Mouse (Mus musculus) limb, embryonic 11.5 days (tissue): ENCODE measurements at regions not wholly inside any gene's neighbourhood (a gene's known extent, or its start where the extent isn't known, plus 50 kb on each side); places are given as distances from the start of the nearest gene placed in this dataset.
A peak's percentile ranks its signal among the peaks of the same experiment; 100 is the strongest.

Experiments
- ATAC-seq: fragments of 200-750 bp; cut with Nextera tagmentation; 2 replicates; pipeline ENCODE4 v1.8.0; 2017; ENCODE audit warnings: low read depth; ENCODE audit not compliant: insufficient number of reproducible peaks, low FRiP score, low TSS enrichment
- DNase-seq: peaks from one replicate; pipeline ENCODE4 v3.0.0-alpha.2; 2015; ENCODE audit warnings: low spot score
- H3K27ac ChIP-seq: fragments of 300-500 bp; sonication (generic); replicated peaks from 2 replicates; pipeline ENCODE4 v1.5.1; 2014; ENCODE audit warnings: low read depth, mild to moderate bottlenecking, low read length
- H3K27me3 ChIP-seq: fragments of 300-500 bp; sonication (generic); 2 replicates; pipeline ENCODE4 v1.6.1; 2014; ENCODE audit warnings: mild to moderate bottlenecking, low read length, mixed read lengths; ENCODE audit not compliant: control insufficient read depth, insufficient read depth
- H3K36me3 ChIP-seq: fragments of 300-500 bp; sonication (generic); 2 replicates; pipeline ENCODE4 v1.6.1; 2014; ENCODE audit warnings: mild to moderate bottlenecking, low read length, moderate library complexity, mixed read lengths; ENCODE audit not compliant: control insufficient read depth, insufficient read depth
- H3K4me1 ChIP-seq: fragments of 300-500 bp; sonication (generic); 2 replicates; pipeline ENCODE4 v1.6.1; 2014; ENCODE audit warnings: low read length, mixed read lengths; ENCODE audit not compliant: control insufficient read depth, insufficient read depth
- H3K4me2 ChIP-seq: fragments of 300-500 bp; sonication (generic); 2 replicates; pipeline ENCODE4 v1.6.1; 2014; ENCODE audit warnings: low read depth, mild to moderate bottlenecking, moderate library complexity; ENCODE audit not compliant: severe bottlenecking
- H3K4me3 ChIP-seq: fragments of 300-500 bp; sonication (generic); 2 replicates; pipeline ENCODE4 v1.5.1; 2014; ENCODE audit warnings: low read depth, low read length
- H3K9ac ChIP-seq: fragments of 300-500 bp; sonication (generic); 2 replicates; pipeline ENCODE4 v1.6.1; 2014; ENCODE audit warnings: mild to moderate bottlenecking, low read length
- H3K9me3 ChIP-seq: fragments of 300-500 bp; sonication (generic); 2 replicates; pipeline ENCODE4 v1.6.1; 2016; ENCODE audit warnings: low read length; ENCODE audit not compliant: control insufficient read depth
- WGBS: fragments of 180-500 bp; shearing (Covaris S2); extraction: QIAGEN DNeasy Blood & Tissue Kit; methylation state at CpG from one replicate; pipeline ENCODE4 v1.1.7; 2014; 5-methylcytosine and 5-hydroxymethylcytosine counted together

DNA sequence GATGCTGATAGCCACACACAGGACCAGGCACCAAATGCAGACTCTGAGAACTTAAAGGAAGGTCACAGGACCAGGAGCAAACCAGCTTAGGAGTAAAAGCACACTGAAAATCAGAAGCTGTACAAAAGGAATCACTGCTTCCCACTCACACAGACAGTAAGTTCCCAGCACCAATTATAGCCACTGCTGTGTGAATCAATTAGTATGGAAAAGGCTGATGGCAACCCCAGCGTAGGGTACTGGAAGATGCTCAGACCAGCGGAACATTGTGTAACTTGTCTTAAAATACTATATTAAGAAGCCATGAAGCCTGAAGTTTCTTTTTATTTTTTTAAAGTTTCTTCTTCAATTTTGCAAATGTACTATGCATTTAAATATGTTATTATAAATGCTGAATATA is 115.8 kb downstream of the Lnpk start:
- no peak overlapping the region for H3K4me3 ChIP-seq
- H3K9me3 ChIP-seq, result no peaks in the 10 kb centered on the region
- H3K4me2 ChIP-seq, result no peak overlapping the region
- no peaks in the 10 kb centered on the region for H3K27me3 ChIP-seq
- H3K36me3 ChIP-seq, result no peaks in the 10 kb centered on the region
- peaks cover 7% of the 10 kb centered on the region; the same call in 1 of the 2 replicates for H3K4me1 ChIP-seq
- ATAC-seq (no peak), DNase-seq (no peak)
- WGBS, result 93% methylated on average over 2 of the region's 2 CpGs
- H3K9ac ChIP-seq, result no peak overlapping the region
- no peak overlapping the region for H3K27ac ChIP-seq

- Histone ChIP-seq H3K9ac (no peak overlapping the region), H3K27me3 (no peaks in the 10 kb centered on the region), H3K27ac (no peak overlapping the region), H3K4me2 (peak overlapping the region; percentile 24; the same call in 1 of the 2 replicates), H3K9me3 (no peaks in the 10 kb centered on the region), H3K36me3 (no peaks in the 10 kb centered on the region), H3K4me1 (peaks cover 7% of the 10 kb centered on the region; the same call in 1 of the 2 replicates), H3K4me3 (no peak overlapping the region)
- no peak for ATAC-seq
- WGBS, result 18% methylated on average over 11 of the region's 11 CpGs
- peak; percentile 63 for DNase-seq
Observed at GRCm38 (mm10) chr2:74461211-74461844, 117.9 kb downstream of the Lnpk start.

DNA sequence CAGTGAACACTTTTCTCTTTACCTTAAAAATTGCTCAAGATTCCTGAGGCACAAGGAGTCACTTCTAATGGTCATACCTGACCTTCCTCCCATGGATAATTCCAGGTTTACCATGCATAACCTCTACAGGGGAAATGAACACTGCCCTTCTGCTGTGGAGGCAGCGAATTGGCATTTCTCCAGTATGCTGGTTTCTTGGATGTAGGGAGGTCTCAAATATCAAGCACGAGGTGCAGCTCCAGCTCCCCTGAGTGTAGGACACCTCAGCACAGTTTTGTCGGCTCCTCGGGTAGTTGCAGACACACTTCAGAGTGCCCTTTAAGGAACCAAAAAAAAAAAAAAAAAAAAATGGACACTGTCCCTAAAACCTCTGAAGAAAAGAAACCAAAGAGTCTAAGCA is 124.8 kb downstream of the Lnpk start:
- no peak overlapping the region for H3K4me3 ChIP-seq
- no peaks in the 10 kb centered on the region for H3K27me3 ChIP-seq
- no peak overlapping the region for H3K9ac ChIP-seq
- no peak overlapping the region for H3K4me2 ChIP-seq
- no peak overlapping the region for H3K27ac ChIP-seq
- no peaks in the 10 kb centered on the region for H3K36me3 ChIP-seq
- H3K9me3 ChIP-seq, result no peaks in the 10 kb centered on the region
- H3K4me1 ChIP-seq, result peaks cover 8% of the 10 kb centered on the region
- WGBS, result 57% methylated on average over 4 of the region's 4 CpGs
- DNase-seq (no peak), ATAC-seq (no peak)

GRCm38 (mm10) chr2:74452679-74453078 is 126.6 kb downstream of the Lnpk start:
- Histone ChIP-seq H3K27me3 (no peaks in the 10 kb centered on the region), H3K27ac (no peak overlapping the region), H3K9me3 (no peaks in the 10 kb centered on the region), H3K36me3 (no peaks in the 10 kb centered on the region), H3K4me2 (no peak overlapping the region), H3K4me1 (peaks cover 11% of the 10 kb centered on the region), H3K9ac (no peak overlapping the region), H3K4me3 (no peak overlapping the region)
- ATAC-seq (no peak), DNase-seq (no peak)
- 86% methylated on average over 1 of the region's 1 CpGs for WGBS

DNA sequence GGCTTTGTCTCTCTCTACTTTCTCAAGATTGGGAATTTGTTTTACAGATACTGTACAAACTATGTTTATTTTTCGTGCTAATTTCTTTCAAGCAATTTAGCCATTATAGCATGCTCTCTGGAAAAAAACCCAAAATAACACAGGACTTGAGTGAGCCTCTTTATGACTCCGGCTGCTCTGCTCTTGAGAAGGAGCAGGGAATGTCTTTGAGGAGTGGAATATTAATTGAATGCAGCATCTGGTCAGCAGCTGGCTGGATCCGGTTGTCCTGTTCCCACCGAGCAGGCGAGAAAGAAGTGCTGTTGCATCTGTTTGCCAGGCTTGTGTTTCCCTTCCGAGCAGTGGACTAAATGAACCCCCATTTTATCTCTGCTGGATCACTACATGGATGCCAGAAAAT is 127.7 kb downstream of the Lnpk start:
- peak; percentile 80 for DNase-seq
- peak overlapping the region; percentile 32; the same call in 1 of the 2 replicates for H3K4me2 ChIP-seq
- no peak overlapping the region for H3K4me3 ChIP-seq
- no peaks in the 10 kb centered on the region for H3K27me3 ChIP-seq
- H3K9ac ChIP-seq, result no peak overlapping the region
- H3K27ac ChIP-seq, result peak overlapping the region; percentile 50; the same call in 1 of the 2 replicates
- ATAC-seq, result 0 out of 2 replicates have a peak, but pooled peaks have one; percentile 51
- H3K4me1 ChIP-seq, result peaks cover 11% of the 10 kb centered on the region
- no peaks in the 10 kb centered on the region for H3K9me3 ChIP-seq
- 11% methylated on average over 6 of the region's 6 CpGs for WGBS
- H3K36me3 ChIP-seq, result no peaks in the 10 kb centered on the region

GRCm38 (mm10) chr2:74451038-74451437 is 128.2 kb downstream of the Lnpk start:
- H3K27ac ChIP-seq, result peak overlapping the region; percentile 50; the same call in 1 of the 2 replicates
- no peak for ATAC-seq
- 20% methylated on average over 4 of the region's 4 CpGs for WGBS

DNA sequence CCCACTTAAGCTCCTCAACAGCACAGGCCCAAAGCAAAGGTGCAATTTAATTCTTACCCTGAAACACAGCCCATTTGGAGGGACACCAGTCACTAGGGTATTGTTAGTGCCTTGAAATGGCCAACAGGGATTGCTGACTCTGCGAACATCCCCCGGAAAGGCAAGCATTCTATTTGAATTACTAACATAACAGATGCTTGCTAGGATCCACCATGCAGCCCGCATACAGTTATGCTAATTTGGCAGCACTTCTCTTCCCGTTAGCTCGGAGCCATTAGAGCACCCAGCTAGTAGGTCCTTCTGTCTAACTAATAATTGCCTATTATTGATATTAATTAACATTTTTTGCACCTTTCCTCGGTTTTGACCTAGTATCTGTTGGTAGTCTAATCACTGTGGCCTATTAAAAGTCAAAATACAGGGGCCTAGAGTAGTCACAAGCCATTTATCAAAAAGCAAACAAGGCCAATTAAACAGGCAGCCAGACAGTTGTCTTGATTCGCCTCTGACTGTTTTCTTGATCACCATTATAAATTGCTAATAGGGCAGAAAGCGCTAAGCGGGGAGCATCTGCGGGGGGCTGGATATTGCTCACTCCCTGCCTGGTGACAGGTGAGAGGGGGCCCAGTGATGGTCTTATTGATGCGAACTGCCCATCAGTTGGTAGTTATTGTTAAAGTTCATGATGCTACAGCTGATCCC is 129.0 kb downstream of the Lnpk start:
- no peak for ATAC-seq
- Histone ChIP-seq H3K9me3 (no peaks in the 10 kb centered on the region), H3K36me3 (no peaks in the 10 kb centered on the region), H3K4me2 (no peak overlapping the region), H3K27me3 (no peaks in the 10 kb centered on the region), H3K4me3 (no peak overlapping the region), H3K27ac (no peak overlapping the region), H3K4me1 (peaks cover 11% of the 10 kb centered on the region), H3K9ac (no peak overlapping the region)
- 47% methylated on average over 11 of the region's 11 CpGs for WGBS
- no peak for DNase-seq

More at GRCm38 (mm10) chr2:74451038-74451437, 128.2 kb downstream of the Lnpk start:
- DNase-seq, result no peak
- H3K9me3 ChIP-seq, result no peaks in the 10 kb centered on the region
- H3K4me2 ChIP-seq, result peak overlapping the region; percentile 32; the same call in 1 of the 2 replicates
- no peaks in the 10 kb centered on the region for H3K27me3 ChIP-seq
- no peaks in the 10 kb centered on the region for H3K36me3 ChIP-seq
- no peak overlapping the region for H3K9ac ChIP-seq
- no peak overlapping the region for H3K4me3 ChIP-seq
- H3K4me1 ChIP-seq, result peaks cover 11% of the 10 kb centered on the region

DNA sequence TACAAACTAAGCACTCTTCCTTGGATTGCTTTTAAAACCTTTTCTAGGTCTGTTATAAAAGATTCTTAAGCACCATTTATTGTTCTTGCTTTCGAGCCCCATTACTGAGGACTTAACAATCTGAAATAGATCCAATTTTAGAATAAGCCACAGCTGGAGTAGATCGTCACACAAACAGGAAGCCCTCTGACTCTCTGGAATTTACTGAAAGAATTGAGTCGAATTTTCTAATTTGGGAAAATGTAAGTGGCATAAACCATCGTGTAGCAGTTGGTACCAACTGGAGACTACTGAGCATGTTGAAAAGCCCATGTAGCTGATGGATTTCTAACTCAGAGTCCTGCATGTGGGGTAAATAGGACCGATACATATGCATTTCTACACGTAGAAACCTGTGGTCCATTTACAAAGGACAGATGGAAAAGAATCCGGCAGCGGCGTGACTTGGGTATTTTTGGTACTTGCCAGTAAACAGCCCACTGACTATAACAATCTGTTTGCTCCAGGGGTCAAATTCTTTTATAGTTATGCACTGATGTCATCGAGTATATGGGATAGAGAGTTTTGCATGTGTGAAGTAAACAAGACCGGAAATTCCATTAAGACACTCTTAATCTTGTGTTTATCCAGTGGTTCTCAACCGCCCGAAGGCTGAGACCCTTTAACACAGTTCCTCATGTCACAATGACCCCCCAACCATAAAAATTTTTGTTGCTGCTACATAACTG is 143.9 kb downstream of the Lnpk start:
- no peak overlapping the region for H3K4me2 ChIP-seq
- H3K27me3 ChIP-seq, result no peaks in the 10 kb centered on the region
- WGBS, result 90% methylated on average over 13 of the region's 13 CpGs
- DNase-seq (no peak), ATAC-seq (no peak)
- no peaks in the 10 kb centered on the region for H3K36me3 ChIP-seq
- H3K4me3 ChIP-seq, result no peak overlapping the region
- no peak overlapping the region for H3K9ac ChIP-seq
- no peak overlapping the region for H3K27ac ChIP-seq
- H3K9me3 ChIP-seq, result no peaks in the 10 kb centered on the region
- H3K4me1 ChIP-seq, result no peaks in the 10 kb centered on the region
